Mouse (Mus musculus) T-cell, adult 2 months (primary cell): Measurements from ENCODE around the gene Gm49403.
A peak's percentile ranks its signal among the peaks of the same experiment; 100 is the strongest.

ENCODE experiments used
- DNase-seq: peaks from one replicate; pipeline ENCODE4 v3.0.0; 2022; ENCODE audit warnings: low spot score

Gene Gm49403

GRCm38 (mm10) chr19:8911810-8912209, 28.1 kb downstream of the Gm49403 start:
- DNase-seq, result no peak

- DNase-seq, result no peak
These were observed 30.5 kb downstream of the Gm49403 start for GRCm38 (mm10) chr19:8914212-8914611.

GRCm38 (mm10) chr19:8919000-8919399, 35.3 kb downstream of the Gm49403 start:
- no peak for DNase-seq

GRCm38 (mm10) chr19:8919684-8920072, 35.9 kb downstream of the Gm49403 start:
- no peak for DNase-seq

GRCm38 (mm10) chr19:8920073-8920736, 36.5 kb downstream of the Gm49403 start, which contains the start of gene B3gat3:
B3gat3 (plus strand) TSS chr19:8920374.
- DNase-seq, result peak; percentile 76

- DNase-seq, result peak; percentile 25
These were observed 37.1 kb downstream of the Gm49403 start for GRCm38 (mm10) chr19:8920836-8921291.

- no peak for DNase-seq
These were observed 38.0 kb downstream of the Gm49403 start for GRCm38 (mm10) chr19:8921741-8922140.

GRCm38 (mm10) chr19:8926766-8927165, 43.0 kb downstream of the Gm49403 start:
- peak; percentile 34 for DNase-seq

GRCm38 (mm10) chr19:8927891-8928525, 44.3 kb downstream of the Gm49403 start:
- no peak for DNase-seq

GRCm38 (mm10) chr19:8928689-8929223, 45.0 kb downstream of the Gm49403 start:
- DNase-seq, result no peak

- DNase-seq, result peak; percentile 81
These were observed 45.7 kb downstream of the Gm49403 start, which contains the start of the genes Rom1 and Eml3 for GRCm38 (mm10) chr19:8929224-8930088. Rom1 (minus strand) TSS chr19:8929356. Eml3 (plus strand) TSS chr19:8929552.

GRCm38 (mm10) chr19:8930117-8930516, 46.4 kb downstream of the Gm49403 start:
- no peak for DNase-seq

GRCm38 (mm10) chr19:8930771-8931170, 47.0 kb downstream of the Gm49403 start:
- no peak for DNase-seq

GRCm38 (mm10) chr19:8936736-8937135, 53.0 kb downstream of the Gm49403 start:
- no peak for DNase-seq
